Mouse (Mus musculus) CH12.LX (cell line): Measurements from ENCODE around the gene Mical3.

ENCODE experiments used
- CHD1 ChIP-seq: IDR thresholded peaks from 2 replicates; pipeline ENCODE4 v1.6.1; 2012; ENCODE audit warnings: low read depth, low read length, improper control_type of control experiment, inconsistent platforms
- CTCF ChIP-seq, 2 experiments: IDR thresholded peaks in 1 of 2; conservative IDR thresholded peaks in 1 of 2; 2 replicates each; pipeline ENCODE4 v1.5.1; 2011 to 2012; ENCODE audit warnings: low read depth in 2 of 2, low read length in 2 of 2, improper control_type of control experiment in 1 of 2, inconsistent platforms in 1 of 2, mild to moderate bottlenecking in 1 of 2, moderate library complexity in 1 of 2
- E2F4 ChIP-seq: IDR thresholded peaks from 2 replicates; pipeline ENCODE4 v1.6.1; 2011; ENCODE audit warnings: low read depth, low read length, improper control_type of control experiment; ENCODE audit not compliant: insufficient replicate concordance
- EP300 ChIP-seq: IDR thresholded peaks from 2 replicates; pipeline ENCODE4 v1.6.1; 2011; ENCODE audit warnings: low read length, improper control_type of control experiment
- HCFC1 ChIP-seq: IDR thresholded peaks from 2 replicates; pipeline ENCODE4 v1.6.1; 2012; ENCODE audit warnings: low read depth, mild to moderate bottlenecking, inconsistent platforms, low read length, improper control_type of control experiment
- MXI1 ChIP-seq: IDR thresholded peaks from 2 replicates; pipeline ENCODE4 v1.6.1; 2011; ENCODE audit warnings: mild to moderate bottlenecking, low read depth, low read length, improper control_type of control experiment
- MYC ChIP-seq: IDR thresholded peaks from 2 replicates; pipeline ENCODE4 v1.6.1; 2011; ENCODE audit warnings: low read depth, mild to moderate bottlenecking, improper control_type of control experiment, low read length
- NRF1 ChIP-seq: IDR thresholded peaks from 2 replicates; pipeline ENCODE4 v1.6.1; 2014; ENCODE audit warnings: low read depth, mild to moderate bottlenecking, inconsistent platforms, low read length, improper control_type of control experiment, moderate library complexity
- POLR2A ChIP-seq: IDR thresholded peaks from 2 replicates; pipeline ENCODE4 v1.6.1; 2011; ENCODE audit warnings: low read depth, mild to moderate bottlenecking, improper control_type of control experiment, low read length
- TBP ChIP-seq: conservative IDR thresholded peaks from 2 replicates; pipeline ENCODE4 v1.6.1; 2011; ENCODE audit warnings: low read depth, low read length, improper control_type of control experiment

DNA sequence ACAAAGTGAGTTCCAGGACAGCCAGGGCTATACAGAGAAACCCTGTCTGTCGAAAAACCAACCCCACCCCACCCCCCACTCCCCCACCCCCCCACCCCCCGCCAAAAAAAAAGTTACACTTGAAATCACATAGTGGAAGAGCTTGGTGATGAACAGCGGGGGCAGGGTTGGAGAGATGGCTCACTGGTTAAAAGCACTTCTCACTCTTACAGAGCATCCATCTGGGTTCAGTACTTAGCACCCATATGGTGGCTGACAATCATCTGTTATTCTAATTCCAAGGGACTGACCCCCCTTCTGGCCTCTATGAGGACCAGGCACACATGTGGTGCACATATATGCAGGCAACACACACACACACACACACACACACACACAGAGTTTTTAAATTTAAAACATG lies 212.8 kb downstream of the Mical3 start:
- TF ChIP-seq POLR2A (no peak), CHD1 (no peak), NRF1 (no peak), HCFC1 (no peak), EP300 (0 out of 2 replicates have a peak, but pooled peaks have one; percentile 24), CTCF (conservative IDR thresholded peaks at IDR 0.05 in 1 of 2, IDR thresholded peaks at IDR 0.05 in 1 of 2; ENCODE audit: low read depth in 2 of 2, low read length in 2 of 2) (no peak), E2F4 (no peak), MXI1 (0 out of 2 replicates have a peak, but pooled peaks have one; percentile 43), MYC (peak; percentile 50; the same call in 1 of the 2 replicates), TBP (no peak)
